Comparison of ENCODE assay signal across 12 mouse cellular contexts in the genomic region with DNA sequence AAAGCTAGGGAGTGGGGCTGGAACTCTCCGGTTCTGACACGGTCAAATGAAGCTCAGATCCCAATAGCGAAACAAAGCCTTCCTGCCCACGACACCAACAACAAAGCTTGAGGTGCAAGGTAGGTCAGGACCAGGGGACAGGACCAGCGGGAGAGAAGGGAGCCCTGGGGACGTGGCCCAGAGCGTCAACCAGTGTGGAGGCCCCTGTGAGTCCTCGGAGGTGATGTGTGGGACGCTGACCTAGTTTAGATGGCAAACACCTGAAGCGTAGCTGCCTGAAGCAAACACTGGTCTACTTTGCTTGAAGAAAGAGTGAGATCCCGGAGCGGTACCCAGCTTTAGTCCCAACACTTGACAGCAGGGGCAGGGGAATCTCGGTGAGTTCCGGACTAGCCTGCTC.
"Had no signal": no experiment of that assay in that cellular context is flagged by ENCODE, and none has a peak within 500 bp of the region (broad histone marks: within the 10 kb centered on the region; RNA-seq: fewer than 3 reads in every experiment).

No protein-coding gene starts in this region.

- DNase-seq: kidney, adult 8-10 months; kidney, postnatal 10 days; kidney, postnatal 36 days; layer of hippocampus, postnatal 36 days; liver, embryonic 13.5 days; lung, adult 2 months; lung, postnatal 14 days; midbrain, embryonic 14.5 days; right cerebral cortex, postnatal 4 days had no signal

- H3K27me3 ChIP-seq: kidney, embryonic 15.5 days; liver, embryonic 13.5 days; stomach, embryonic 15.5 days had no signal

- H3K4me1 ChIP-seq: kidney, embryonic 15.5 days; liver, embryonic 13.5 days; stomach, embryonic 15.5 days had no signal

- H3K9me3 ChIP-seq: liver, embryonic 13.5 days; stomach, embryonic 15.5 days had no signal

- H3K27ac ChIP-seq: kidney, embryonic 15.5 days; left cerebral cortex, adult 2 months; liver, embryonic 13.5 days; stomach, embryonic 15.5 days had no signal

- H3K4me3 ChIP-seq: kidney, embryonic 15.5 days; left cerebral cortex, adult 2 months; liver, embryonic 13.5 days; stomach, embryonic 15.5 days had no signal

- H3K36me3 ChIP-seq: kidney, embryonic 15.5 days; liver, embryonic 13.5 days; stomach, embryonic 15.5 days had no signal
